Mouse (Mus musculus) testis, adult 2 months (tissue): ENCODE measurements at regions not wholly inside any gene's neighbourhood (a gene's known extent, or its start where the extent isn't known, plus 50 kb on each side); places are given as distances from the start of the nearest gene placed in this dataset.

Experiments
- CTCF ChIP-seq: fragments of 200-500 bp; IDR thresholded peaks from 2 replicates; pipeline ENCODE4 v1.5.1; 2012; ENCODE audit warnings: low read depth, mild to moderate bottlenecking, inconsistent platforms, low read length, moderate library complexity; ENCODE audit not compliant: control insufficient read depth, insufficient read depth, insufficient replicate concordance
- POLR2A ChIP-seq: fragments of 200-500 bp; IDR thresholded peaks from 2 replicates; pipeline ENCODE4 v1.6.1; 2012; ENCODE audit warnings: low read depth, mild to moderate bottlenecking, inconsistent platforms, low read length, moderate library complexity; ENCODE audit not compliant: control insufficient read depth

- no peak for TF ChIP-seq CTCF
- no peak for TF ChIP-seq POLR2A
These were observed 425.3 kb upstream of the Stxbp6 start for GRCm38 (mm10) chr12:45499834-45500233.
